Mouse (Mus musculus): ENCODE data around the gene Aimp1.

The Aimp1 gene

DNA sequence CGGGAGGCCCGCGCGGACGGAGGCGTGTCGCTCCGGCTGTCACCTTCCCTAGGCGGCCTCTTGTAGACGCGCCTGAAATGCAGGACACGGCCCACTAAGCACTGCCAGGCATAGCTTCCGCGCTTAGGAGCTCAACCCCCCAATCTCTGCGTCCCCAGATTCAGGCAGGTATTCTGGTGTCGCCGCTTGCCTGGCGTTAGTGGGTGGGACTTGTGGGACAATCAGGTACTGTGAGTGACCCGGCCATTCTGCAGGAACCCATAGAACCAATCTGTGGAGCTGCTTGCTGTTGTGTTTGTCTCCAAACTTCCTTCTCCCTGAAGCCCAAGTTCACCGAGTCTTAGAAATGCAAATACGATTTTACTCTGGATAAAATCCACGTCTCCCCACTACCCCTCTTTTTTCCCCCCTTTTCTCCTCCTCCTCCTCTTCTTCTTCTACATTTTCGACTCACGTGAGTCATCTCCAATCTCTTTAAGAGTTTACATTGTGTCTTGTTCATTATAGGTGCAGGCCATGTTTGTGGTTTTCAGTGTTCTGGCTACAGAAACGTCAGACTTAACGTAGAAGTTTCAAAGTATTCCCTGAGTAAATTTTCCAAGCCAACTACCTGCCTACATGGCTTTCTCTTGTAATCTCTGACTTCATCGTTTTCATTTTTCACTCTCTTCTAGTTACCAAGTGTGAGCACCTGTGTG is at the start of gene Aimp1:
TSS of gene Aimp1 (minus strand) at position 140 of the 698 bp plus-strand sequence.
- DNase-seq (ENCODE audit: low read depth, low spot score) = no peak

DNA sequence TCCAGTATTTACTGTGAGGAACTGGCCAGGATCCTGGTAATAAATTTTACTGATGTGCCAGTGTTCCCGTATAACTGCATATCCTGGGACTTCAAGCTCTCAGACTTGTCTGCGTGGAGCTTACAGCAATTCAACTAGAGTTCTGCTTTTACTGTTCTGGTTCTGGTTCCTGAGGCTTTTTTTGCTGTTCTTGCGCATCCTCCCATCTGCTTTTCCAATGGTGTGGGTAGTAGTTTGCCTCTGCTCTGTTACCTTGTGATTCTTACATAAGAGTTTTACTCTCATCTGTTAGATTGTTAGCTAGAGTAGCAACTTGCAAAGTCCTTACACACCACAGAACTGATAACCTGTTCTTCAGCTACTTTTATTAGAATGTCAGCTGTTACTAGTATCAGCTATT is 40.2 kb upstream of the Aimp1 start:
- DNase-seq (ENCODE audit: low read depth, low spot score) = no peak

- DNase-seq (ENCODE audit: low read depth, low spot score) = no peak
Observed at GRCm38 (mm10) chr3:132717316-132717715, 33.1 kb upstream of the Aimp1 start.

DNA sequence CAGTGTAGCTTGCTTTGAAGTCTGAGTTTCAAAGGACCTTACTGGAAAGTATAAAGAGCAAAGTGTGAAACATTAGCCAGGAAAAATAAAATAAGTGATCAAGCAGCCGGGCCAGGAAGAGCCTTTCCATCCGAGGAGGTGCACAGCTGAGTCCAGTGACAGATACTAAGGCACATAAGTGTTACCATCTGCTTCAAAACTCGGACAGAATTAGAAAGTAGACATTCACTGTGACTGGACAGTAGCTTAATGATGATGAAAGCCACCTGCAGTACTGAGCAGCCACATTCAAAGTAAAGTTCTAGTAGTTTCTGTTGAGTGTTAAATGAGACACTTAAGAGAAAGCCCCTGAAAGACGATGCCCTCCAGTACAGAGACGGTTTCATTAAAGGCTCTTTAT is 29.7 kb upstream of the Aimp1 start:
- no peak for DNase-seq (ENCODE audit: low read depth, low spot score)

- no peak for DNase-seq (ENCODE audit: low read depth, low spot score)
Observed at GRCm38 (mm10) chr3:132706977-132707376, 22.8 kb upstream of the Aimp1 start.

GRCm38 (mm10) chr3:132704216-132704615 is 20.0 kb upstream of the Aimp1 start:
- DNase-seq (ENCODE audit: low read depth, low spot score) = no peak

DNA sequence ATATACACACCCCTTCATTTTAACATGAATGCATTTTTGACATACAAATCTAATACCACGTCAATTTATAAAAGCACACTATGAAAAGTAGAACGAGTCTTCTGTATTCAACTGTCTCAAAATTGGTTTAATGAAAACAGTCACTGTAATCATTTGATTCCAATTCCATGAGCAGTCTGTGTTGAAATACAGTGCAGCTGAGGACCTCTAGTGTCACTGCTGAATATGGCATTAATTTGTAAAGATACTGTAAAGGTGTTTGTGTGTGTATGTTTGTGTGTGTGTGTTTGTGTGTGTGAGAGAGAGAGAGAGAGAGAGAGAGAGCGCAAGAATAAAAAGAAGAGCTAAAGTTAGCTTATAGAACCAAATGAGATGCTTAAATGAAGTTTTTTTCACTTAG is 17.2 kb upstream of the Aimp1 start:
- no peak for DNase-seq (ENCODE audit: low read depth, low spot score)

DNA sequence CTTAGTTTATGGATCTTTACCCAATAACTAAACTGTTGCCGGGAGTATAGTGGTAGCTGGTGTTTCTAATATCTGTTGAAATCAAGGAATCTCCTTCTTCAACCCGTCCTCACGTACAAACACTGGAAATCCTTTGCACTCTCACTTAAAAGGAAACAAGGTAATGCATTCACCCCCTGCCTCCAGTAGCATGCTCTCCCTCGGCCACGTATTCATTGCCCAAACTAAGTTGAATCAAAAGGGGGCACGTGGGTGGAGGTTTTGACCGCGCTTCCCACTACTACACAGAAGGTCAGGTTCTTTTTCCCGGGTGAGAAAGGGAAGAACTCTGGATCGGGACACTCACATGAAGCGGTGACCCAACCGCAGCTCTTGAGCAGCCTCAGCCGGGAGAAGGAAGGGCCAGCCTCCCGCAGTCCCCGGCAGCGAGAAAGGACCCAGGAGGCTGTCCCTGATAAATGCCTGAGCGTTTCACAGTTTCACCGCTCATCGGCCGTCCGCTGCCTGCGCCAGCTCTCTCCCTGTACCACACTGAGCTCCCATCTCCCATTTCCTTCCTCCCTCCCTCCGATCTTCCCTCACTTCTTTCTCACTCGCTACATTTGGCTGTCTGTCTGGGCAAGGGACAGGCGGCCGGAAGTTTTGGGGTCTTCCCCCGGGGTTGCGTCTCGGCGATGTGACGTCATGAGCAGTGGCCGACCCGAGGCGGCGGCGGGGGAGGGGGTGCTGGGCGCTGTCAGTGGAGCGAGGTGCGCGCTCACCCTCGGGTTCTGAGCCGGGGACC is 531 bp downstream of the Aimp1 start, which contains the start of gene Tbck:
TSS of gene Tbck (plus strand) at position 698 of the 784 bp plus-strand sequence.
- peak; percentile 67 for DNase-seq (ENCODE audit: low read depth, low spot score)

GRCm38 (mm10) chr3:132677494-132677893 is 6.7 kb downstream of the Aimp1 start:
- no peak for DNase-seq (ENCODE audit: low read depth, low spot score)

DNA sequence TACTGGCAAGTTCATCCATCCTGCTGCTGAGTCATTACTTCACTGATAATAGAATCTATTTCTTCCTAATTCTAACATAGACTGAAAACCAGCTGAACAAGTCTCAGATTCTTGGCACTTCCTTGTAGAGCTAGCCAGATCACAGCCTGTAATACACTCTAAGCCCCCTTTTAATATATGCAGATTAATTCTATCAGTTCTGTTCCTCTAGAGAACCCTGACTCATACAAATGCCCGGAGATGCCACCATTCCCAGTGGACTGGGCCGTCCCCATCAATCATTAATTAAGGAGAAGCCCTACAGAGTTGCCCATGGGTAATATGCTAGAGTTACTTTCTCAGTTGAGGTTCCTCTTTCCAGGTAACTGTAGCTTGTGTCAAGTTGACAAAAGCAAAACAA is 28.2 kb downstream of the Aimp1 start:
- no peak for DNase-seq (ENCODE audit: low read depth, low spot score)

DNA sequence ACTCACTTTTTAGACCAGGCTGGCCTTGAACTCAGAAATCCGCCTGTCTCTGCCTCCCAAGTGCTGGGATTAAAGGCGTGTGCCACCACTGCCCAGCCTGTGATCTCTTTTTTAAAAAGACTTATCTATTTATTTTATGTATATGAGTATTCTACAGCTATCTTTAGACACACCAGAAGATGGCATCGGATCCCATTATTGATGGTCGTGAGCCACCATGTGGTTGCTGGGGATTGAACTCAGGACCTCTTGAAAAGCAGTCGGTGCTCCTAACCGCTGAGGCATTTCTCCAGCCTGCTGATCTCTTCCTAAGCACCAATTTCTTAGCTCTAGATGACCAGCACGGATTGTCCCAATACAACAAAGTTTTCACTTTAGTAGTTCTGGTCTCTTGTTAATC is 30.2 kb downstream of the Aimp1 start:
- DNase-seq (ENCODE audit: low read depth, low spot score) = no peak

DNA sequence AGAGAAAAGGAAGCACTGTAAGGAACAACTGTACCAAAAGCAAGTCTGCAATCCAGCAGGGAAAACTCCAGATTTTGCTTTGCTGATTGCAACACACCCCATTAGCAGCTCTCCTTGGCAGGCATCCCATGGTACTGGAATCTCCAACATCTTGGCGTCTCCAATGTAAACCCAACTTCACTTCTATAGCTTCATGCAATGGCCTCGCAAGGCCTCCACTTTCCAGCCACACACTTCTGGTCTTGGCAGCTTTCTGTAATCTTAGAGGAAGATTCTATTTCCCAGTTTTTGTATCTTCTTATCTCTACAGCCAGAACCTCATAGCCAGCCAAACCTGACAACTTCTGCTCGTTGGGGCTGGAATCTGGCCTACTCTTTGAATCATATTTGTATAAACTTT is 32.4 kb downstream of the Aimp1 start:
- DNase-seq (ENCODE audit: low read depth, low spot score) = no peak

GRCm38 (mm10) chr3:132650191-132650590 is 34.0 kb downstream of the Aimp1 start:
- DNase-seq (ENCODE audit: low read depth, low spot score) = no peak

GRCm38 (mm10) chr3:132649368-132649767 is 34.8 kb downstream of the Aimp1 start:
- DNase-seq (ENCODE audit: low read depth, low spot score) = no peak

- no peak for DNase-seq (ENCODE audit: low read depth, low spot score)
Observed at GRCm38 (mm10) chr3:132646814-132647213, 37.4 kb downstream of the Aimp1 start.

GRCm38 (mm10) chr3:132644071-132644470 is 40.1 kb downstream of the Aimp1 start:
- no peak for DNase-seq (ENCODE audit: low read depth, low spot score)

DNA sequence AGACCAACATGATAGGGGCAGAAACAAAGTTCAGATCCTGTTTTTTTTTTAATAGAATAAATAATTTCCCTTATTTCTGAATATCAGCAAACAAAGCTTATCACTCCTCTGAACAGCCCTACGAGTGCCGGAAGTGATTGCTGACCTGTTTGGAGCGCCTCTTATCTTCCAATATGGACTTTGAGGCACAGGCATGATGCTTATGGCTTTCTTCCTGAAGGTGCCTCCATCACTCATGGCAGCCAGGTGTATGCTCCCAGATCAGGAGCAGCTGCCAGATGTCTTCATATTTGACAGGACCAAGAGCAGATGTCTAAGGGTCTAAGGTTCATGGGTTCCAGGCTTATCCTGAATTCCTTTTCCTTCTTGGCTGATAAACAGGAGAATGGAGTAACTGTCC is 47.1 kb downstream of the Aimp1 start:
- DNase-seq (ENCODE audit: low read depth, low spot score) = no peak

DNA sequence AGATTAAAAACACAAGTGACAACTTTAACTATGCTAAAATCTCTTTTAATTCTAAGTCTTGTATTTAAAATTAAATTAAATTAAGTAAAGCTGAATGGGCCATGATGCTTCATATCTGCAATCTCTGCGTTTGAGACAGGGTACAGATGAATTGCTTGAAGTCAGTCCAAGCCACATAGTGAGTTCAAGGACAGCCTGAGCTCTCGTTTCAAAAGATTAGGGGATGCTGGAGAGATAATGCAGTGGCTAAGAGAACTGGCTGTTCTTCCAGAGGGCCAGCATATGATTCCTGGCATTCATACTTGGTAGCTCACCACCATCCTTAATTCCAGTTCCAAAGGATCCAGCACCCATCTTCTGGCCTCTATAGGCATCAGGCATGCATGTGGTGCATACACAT is 50.9 kb downstream of the Aimp1 start:
- DNase-seq (ENCODE audit: low read depth, low spot score) = no peak

GRCm38 (mm10) chr3:132629601-132630239 is 54.5 kb downstream of the Aimp1 start, which contains the start of gene Gimd1:
Gene Gimd1, plus strand, starts transcription at chr3:132629820.
- DNase-seq (ENCODE audit: low read depth, low spot score) = no peak

DNA sequence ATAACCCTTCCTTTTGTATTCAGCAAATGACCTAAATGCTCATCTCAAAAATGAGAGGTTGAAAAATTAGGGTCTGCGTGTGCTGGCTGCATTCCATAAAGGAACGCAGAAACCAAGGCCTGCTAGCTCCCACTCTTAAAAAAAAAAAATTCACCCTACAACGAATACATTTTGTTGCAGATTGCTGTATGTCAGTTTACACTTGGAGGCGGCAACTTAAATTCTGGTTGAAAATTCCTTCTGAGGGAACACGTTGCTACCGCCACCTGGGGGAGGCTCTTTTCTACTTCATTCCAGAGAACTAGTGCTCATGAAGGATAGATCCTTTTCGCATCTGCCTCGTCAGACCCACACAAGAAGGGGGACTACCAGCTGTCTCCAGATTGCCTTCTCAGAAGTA is 55.4 kb downstream of the Aimp1 start:
- no peak for DNase-seq (ENCODE audit: low read depth, low spot score)

Data from c-Kit-negative CD71-positive TER-119-positive erythroid progenitor cells, embryonic 14.5 days (primary cell).